Mouse (Mus musculus): ENCODE data around the gene Ulk4. TPM values are rescaled to one million over a fixed set of nuclear protein-coding genes. Genes with fewer than 3 reads are reported as not detected.

Ulk4 gene
- total RNA-seq (2021): 1 to 10 TPM; 7.7 to 9.6 TPM
- long read RNA-seq, partial matches to known transcripts: 1 of 2 reads
- long read RNA-seq, other reads (novel, unspliced or antisense): 1 of 2 reads

GRCm38 (mm10) chr9:121277118-121278060 lies at the start of gene Ulk4:
Gene Ulk4 (minus strand): TSS chr9:121277197.
- peak; percentile 91 to 92 for DNase-seq (ENCODE audit: low spot score in 2 of 2)

GRCm38 (mm10) chr9:121322034-121322433 lies 45.0 kb upstream of the Ulk4 start:
- no peak for DNase-seq (ENCODE audit: low spot score in 2 of 2)

- no peak for DNase-seq (ENCODE audit: low spot score in 2 of 2)
These were observed 44.1 kb upstream of the Ulk4 start for GRCm38 (mm10) chr9:121321118-121321517.

- DNase-seq (ENCODE audit: low spot score in 2 of 2): no peak
These were observed 43.4 kb upstream of the Ulk4 start for GRCm38 (mm10) chr9:121320433-121320832.

GRCm38 (mm10) chr9:121319323-121319966 lies 42.4 kb upstream of the Ulk4 start:
- no peak for DNase-seq (ENCODE audit: low spot score in 2 of 2)

GRCm38 (mm10) chr9:121316621-121317405 lies 39.8 kb upstream of the Ulk4 start:
- DNase-seq (ENCODE audit: low spot score in 2 of 2): no peak

- no peak for DNase-seq (ENCODE audit: low spot score in 2 of 2)
These were observed 39.1 kb upstream of the Ulk4 start for GRCm38 (mm10) chr9:121315901-121316595.

GRCm38 (mm10) chr9:121314541-121315152 lies 37.6 kb upstream of the Ulk4 start:
- DNase-seq (ENCODE audit: low spot score in 2 of 2): no peak

GRCm38 (mm10) chr9:121313656-121314374 lies 36.8 kb upstream of the Ulk4 start:
- DNase-seq (ENCODE audit: low spot score in 2 of 2): peak; percentile 53 to 60

- no peak for DNase-seq (ENCODE audit: low spot score in 2 of 2)
These were observed 35.4 kb upstream of the Ulk4 start for GRCm38 (mm10) chr9:121312237-121312891.

- no peak for DNase-seq (ENCODE audit: low spot score in 2 of 2)
These were observed 34.8 kb upstream of the Ulk4 start for GRCm38 (mm10) chr9:121311846-121312236.

- no peak for DNase-seq (ENCODE audit: low spot score in 2 of 2)
These were observed 33.5 kb upstream of the Ulk4 start for GRCm38 (mm10) chr9:121310501-121310900.

- DNase-seq (ENCODE audit: low spot score in 2 of 2): no peak
These were observed 32.3 kb upstream of the Ulk4 start for GRCm38 (mm10) chr9:121309287-121309686.

- no peak for DNase-seq (ENCODE audit: low spot score in 2 of 2)
These were observed 28.5 kb upstream of the Ulk4 start for GRCm38 (mm10) chr9:121305456-121305855.

- no peak for DNase-seq (ENCODE audit: low spot score in 2 of 2)
These were observed 27.5 kb upstream of the Ulk4 start for GRCm38 (mm10) chr9:121304520-121304919.

- DNase-seq (ENCODE audit: low spot score in 2 of 2): no peak
These were observed 26.8 kb upstream of the Ulk4 start for GRCm38 (mm10) chr9:121303748-121304147.

- DNase-seq (ENCODE audit: low spot score in 2 of 2): no peak
These were observed 26.1 kb upstream of the Ulk4 start for GRCm38 (mm10) chr9:121303086-121303485.

GRCm38 (mm10) chr9:121302543-121302942 lies 25.5 kb upstream of the Ulk4 start:
- DNase-seq (ENCODE audit: low spot score in 2 of 2): peak in 1 of 2 experiments; percentile 45
